Mouse (Mus musculus) adrenal gland, postnatal 36 days (tissue): ENCODE results near the gene Dnajc4. TPM values are rescaled to one million over a fixed set of nuclear protein-coding genes. Genes with fewer than 3 reads are reported as not detected.

Experiments
- DNase-seq, 2 experiments: peaks; one replicate each; pipeline ENCODE4 v3.0.0; 2021; ENCODE audit warnings: mixed read lengths in 1 of 2
- total RNA-seq, 2 experiments: library from RNA; stranded (reverse); gene quantifications; 2 replicates each; pipeline ENCODE4 v1.2.3; 2021

Dnajc4 gene
- total RNA-seq, 2 experiments from 2014 or later = 38.5 to 46.1 TPM

DNA sequence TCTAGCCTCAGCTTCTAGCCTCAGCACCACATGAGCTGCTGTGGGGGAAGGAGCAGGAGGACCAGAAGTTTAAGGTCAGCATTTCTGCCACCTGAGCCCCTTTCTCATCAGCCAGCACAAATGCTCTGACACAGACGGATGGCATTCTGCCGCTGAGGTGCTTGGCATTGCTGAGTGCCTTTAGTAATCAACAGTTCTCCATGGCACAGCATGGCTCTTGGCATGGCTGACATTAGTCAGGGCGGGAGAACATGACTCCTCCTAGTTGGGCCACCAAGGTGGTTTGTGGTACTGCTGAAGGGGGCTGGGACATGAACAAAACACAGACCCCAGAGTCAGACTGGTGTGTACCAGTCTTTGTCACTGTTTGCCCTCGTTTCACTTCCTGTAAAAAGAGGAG, 44.2 kb downstream of the Dnajc4 start:
- no peak for DNase-seq

DNA sequence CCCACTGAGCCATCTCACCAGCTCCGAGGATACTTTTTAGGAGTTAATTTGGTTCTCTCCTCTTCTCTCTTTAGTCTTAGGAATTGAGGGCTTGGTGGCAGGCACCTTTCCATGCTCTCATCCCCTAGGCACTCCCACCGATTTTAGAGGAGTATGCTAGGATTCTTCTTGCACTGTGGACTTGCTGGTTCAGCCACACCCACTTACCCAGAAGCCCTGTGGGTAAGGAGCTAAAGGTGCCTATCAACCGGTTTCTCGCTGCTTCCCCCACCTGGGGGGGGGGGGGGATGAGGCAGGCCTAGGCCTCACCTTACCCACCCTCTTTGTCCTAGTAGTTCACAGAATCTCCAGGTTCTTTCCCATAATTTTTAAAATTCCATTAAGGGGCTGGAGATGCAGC, 44.6 kb downstream of the Dnajc4 start:
- no peak for DNase-seq

DNA sequence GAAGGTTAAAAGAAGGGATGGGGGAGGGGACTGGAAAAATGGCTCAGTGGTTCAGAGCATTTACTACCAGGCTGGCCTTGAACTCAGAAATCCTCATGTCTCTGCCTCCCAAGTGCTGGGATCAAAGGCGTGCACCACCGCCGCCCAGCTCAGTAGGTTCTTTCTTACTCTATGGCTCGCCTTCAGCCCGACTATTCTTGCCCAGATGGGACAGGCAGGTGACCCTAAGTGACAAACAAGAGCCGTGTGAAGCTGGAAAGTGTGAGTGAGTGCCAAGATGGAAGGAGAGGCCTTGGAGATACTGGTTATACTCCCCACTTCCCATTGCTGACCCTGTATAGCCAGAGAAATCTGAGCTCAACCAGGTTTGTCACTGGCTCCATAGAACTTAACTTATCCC, 48.7 kb downstream of the Dnajc4 start:
- DNase-seq = no peak

DNA sequence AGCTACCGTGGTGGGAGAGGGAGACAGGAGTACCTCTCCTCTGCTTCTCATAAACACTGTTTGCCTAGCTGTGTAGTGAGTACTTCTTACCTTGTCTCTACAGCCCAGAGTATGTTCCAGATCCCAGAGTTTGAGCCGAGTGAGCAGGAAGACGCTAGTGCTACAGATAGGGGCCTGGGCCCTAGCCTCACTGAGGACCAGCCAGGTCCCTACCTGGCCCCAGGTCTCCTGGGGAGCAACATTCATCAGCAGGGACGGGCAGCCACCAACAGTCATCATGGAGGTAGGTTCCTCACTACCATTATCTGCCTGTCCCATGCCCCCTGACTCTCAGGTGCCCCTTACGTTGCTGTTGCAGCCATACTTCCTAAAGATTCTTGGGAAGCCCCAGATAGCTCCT, 49.6 kb downstream of the Dnajc4 start:
- no peak for DNase-seq

DNA sequence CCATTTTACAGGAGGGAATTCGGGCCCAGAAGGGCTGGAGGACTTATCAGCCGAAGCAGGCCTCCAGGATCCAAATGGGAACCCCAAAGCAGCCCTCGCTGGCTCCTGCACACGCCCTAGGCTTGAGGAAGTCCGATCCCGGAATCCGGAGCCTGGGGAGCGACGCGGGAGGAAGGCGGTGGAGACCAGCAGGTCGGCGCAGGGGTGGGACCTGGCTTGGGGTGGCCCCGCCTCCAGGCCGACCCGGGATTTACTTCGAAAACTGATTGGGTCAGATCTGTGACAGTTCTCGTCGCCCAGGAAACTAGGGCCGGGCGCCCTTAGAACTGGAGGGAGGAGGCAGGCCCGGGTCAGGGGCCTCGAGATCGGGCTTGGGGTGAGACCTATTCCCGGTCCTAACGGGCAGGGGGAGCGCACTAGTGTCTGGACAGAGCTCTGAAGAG, 50.1 kb downstream of the Dnajc4 start, which contains the start of gene Gpr137:
Gene Gpr137 (minus strand): TSS at position 232 of the 443 bp plus-strand sequence.
- peak; percentile 98 for DNase-seq

DNA sequence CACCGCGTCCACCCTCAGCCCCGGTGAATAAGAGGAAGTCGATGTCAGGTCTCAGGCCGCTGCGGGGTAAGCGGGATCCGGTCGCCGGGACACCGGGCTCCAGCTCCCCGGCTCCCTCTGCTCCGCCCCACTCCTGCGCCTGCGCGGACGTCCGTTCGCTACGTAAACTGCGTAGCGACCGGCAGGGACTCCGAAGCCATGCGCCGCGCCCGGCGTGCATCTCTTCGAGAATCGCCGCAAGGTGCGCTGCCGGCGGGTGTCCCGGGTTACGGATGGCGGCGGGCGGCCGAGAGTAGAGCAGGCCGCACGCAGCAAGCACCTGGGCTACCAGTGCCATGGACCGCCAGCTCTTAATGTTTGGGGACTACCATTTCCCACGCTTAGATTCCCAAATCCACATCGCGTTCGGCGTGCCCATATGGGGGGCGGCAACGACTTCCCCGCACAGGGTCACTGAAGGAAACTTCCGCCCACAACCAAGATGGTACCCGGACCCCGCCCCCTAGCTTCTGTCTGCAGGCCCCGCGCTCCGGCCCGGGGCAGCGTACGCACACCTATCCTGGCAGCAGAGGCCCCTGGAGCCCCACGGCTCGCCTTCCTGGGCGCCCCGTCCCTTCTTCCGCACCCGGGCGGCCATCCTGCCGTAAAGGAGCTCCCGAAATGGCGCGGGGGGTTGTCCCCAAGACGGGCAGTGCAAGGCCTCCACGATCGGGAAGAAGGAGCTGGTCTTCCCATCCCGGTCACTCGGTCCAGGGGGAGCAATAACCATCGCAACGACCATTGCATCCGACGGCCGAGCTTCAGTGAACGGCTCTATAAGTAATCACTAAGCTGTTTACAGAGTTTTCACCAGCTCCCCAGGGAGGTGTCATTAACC, 50.8 kb downstream of the Dnajc4 start, which contains the start of gene Bad:
Gene Bad (plus strand): TSS at position 490 of the 877 bp plus-strand sequence.
- DNase-seq = peak; percentile 96

DNA sequence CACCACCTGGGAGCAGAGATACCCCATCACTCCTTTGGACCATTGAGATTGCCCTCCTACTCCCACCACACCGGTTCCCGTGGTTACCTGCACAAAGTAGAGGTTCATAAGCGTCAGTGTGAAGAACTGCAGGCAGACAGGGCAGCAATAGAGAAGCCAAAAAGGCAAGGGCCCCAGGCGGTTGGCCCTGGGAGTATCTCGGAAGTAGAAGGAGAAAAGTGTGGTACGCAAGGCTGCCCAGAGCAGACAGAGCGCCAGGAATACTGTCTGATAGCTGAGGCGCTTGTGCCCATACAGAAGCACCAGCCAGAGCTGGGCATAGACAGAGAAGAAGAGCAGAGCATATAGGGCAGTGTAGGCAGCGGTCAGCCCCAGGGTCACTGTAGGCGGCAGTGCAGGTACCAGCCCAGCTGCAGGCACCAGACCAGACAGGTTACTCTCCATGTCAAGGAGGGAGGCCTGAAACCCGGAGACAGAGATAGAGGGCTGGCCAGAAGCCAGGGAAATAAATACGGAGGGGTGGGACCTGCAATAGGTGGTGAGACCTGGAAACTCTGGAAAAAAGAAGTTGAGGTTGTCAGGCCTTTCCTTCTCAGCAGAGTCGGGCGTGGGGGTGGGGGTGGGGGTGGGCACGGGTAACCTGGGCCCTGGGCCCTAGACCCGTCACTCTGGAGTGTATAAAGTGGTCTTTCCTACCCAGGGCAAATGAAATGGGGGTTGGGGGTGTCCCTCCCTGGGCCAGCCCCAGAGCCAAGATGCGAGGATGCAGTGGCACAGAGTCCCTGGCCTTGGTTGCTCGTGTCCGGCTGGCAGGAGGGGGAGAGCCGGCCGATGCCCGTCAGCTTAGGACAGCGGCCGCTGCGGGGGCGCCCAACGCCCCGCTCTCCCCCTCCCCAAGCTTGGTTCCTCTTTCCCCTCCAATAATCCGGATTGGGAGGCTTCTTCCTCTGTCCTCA, 51.7 kb downstream of the Dnajc4 start:
- DNase-seq = no peak

DNA sequence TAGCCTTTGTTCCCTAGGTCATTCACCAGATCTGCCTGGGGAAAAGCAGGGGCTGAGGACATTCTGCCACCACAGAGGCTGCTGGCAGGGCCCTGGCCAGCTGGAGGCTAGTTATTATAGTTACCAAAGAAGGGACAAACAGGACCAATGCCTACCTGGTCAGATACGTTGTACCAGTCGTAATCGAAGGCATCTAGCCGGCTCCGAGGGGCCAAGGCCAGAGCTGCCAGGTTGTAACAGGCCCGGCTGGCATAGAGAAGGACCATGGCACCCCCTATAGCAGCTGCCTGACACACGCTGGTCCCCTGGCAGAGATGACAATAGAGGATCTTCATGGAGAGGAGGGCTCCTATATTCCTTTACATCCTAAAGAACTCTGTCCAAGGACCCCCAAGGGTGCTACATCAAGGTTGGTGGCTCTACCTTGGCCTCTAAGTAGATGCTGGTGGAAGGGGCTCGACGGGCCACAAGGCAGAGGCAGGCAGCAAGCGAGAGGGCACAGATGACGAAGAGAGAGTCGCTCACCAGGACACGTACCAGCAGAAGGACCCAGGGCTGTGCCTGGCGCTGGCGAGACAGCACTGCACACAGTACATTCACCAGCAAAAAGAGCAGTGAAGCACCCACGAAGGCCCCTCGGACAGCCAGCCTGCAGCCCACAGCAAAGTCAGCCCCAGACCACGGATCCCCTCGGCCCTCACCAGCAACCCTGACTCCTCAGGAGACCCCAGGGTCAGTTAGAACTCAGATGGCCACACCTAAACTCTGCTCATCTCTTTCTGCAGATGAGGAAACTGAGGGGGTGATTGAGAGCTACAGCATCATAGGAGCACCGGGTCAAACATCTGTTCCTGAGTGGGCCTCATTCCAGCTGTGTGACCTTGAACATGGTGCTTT, 53.0 kb downstream of the Dnajc4 start:
- no peak for DNase-seq

Other genes with a start within 250 kb of the Dnajc4 start
- 10 to 100 TPM; 30.0 to 30.7 TPM for gene Rps6ka4, start 151.9 kb downstream of the Dnajc4 start, total RNA-seq
- gene Ccdc88b, start 134.4 kb downstream of the Dnajc4 start, total RNA-seq = 1 to 10 TPM; 1.7 to 1.8 TPM
- 100 to 1,000 TPM in 1 of 2 experiments, 10 to 100 TPM in 1; 93.1 to 116 TPM for gene Trmt112, start 82.9 kb downstream of the Dnajc4 start, total RNA-seq
- 100 to 1,000 TPM; 254 to 293 TPM for gene Prdx5, start 82.5 kb downstream of the Dnajc4 start, total RNA-seq
- gene Esrra, start 70.8 kb downstream of the Dnajc4 start, total RNA-seq = 10 to 100 TPM; 33.6 to 50.9 TPM
- gene Catsperz, start 67.2 kb downstream of the Dnajc4 start, total RNA-seq = not detected
- under 1 TPM; 0.16 to 0.20 TPM for gene Kcnk4, start 58.1 kb downstream of the Dnajc4 start, total RNA-seq
- 10 to 100 TPM; 48.6 to 54.5 TPM for gene Bad, start 50.7 kb downstream of the Dnajc4 start, total RNA-seq
- gene Gpr137, start 50.1 kb downstream of the Dnajc4 start, total RNA-seq = 10 to 100 TPM; 49.1 to 49.9 TPM
- 100 to 1,000 TPM; 203 TPM for gene Ppp1r14b, start 17.6 kb downstream of the Dnajc4 start, total RNA-seq
- gene Plcb3, start 16.1 kb downstream of the Dnajc4 start, total RNA-seq = 10 to 100 TPM; 41.8 to 44.5 TPM
- 100 to 1,000 TPM in 1 of 2 experiments, 10 to 100 TPM in 1; 93.3 to 103 TPM for gene Fkbp2, start 12.1 kb downstream of the Dnajc4 start, total RNA-seq
- 10 to 100 TPM; 92.0 to 95.7 TPM for gene Vegfb, start 4.9 kb downstream of the Dnajc4 start, total RNA-seq
- gene Nudt22, start 3.5 kb upstream of the Dnajc4 start, total RNA-seq = 10 to 100 TPM; 39.0 to 42.4 TPM
- gene Trpt1, start 3.6 kb upstream of the Dnajc4 start, total RNA-seq = 10 to 100 TPM in 1 of 2 experiments, 1 to 10 TPM in 1; 8.2 to 16.8 TPM
- 1 to 10 TPM; 6.9 TPM for gene Fermt3, start 26.9 kb upstream of the Dnajc4 start, total RNA-seq
- 100 to 1,000 TPM; 149 to 281 TPM for gene Stip1, start 47.4 kb upstream of the Dnajc4 start, total RNA-seq
- gene Macrod1, start 64.2 kb upstream of the Dnajc4 start, total RNA-seq = 10 to 100 TPM; 52.5 to 66.7 TPM
- 1 to 10 TPM; 1.3 to 4.0 TPM for gene Flrt1, start 113.2 kb upstream of the Dnajc4 start, total RNA-seq
- 100 to 1,000 TPM; 118 to 130 TPM for gene Otub1, start 213.7 kb upstream of the Dnajc4 start, total RNA-seq
- 1,000 to 10,000 TPM; 1,022 to 1,091 TPM for gene Cox8a, start 225.0 kb upstream of the Dnajc4 start, total RNA-seq
- gene Naa40, start 248.6 kb upstream of the Dnajc4 start, total RNA-seq = 10 to 100 TPM; 18.6 to 25.6 TPM